Mouse (Mus musculus) thymus, adult 2 months (tissue): ENCODE results near the gene Zp3.

Source experiments
- CTCF ChIP-seq: fragments of 200-500 bp; IDR thresholded peaks from 2 replicates; pipeline ENCODE4 v1.5.1; 2012; ENCODE audit warnings: mild to moderate bottlenecking, control low read depth, low read length, moderate library complexity, borderline replicate concordance; ENCODE audit not compliant: control insufficient read depth, poor library complexity, insufficient read depth; ENCODE audit errors: extremely low read depth
- POLR2A ChIP-seq: fragments of 200-500 bp; IDR thresholded peaks from 2 replicates; pipeline ENCODE4 v1.6.1; 2012; ENCODE audit warnings: mild to moderate bottlenecking, low read length, control low read depth, moderate library complexity; ENCODE audit not compliant: control insufficient read depth, poor library complexity, insufficient read depth; ENCODE audit errors: extremely low read depth

DNA sequence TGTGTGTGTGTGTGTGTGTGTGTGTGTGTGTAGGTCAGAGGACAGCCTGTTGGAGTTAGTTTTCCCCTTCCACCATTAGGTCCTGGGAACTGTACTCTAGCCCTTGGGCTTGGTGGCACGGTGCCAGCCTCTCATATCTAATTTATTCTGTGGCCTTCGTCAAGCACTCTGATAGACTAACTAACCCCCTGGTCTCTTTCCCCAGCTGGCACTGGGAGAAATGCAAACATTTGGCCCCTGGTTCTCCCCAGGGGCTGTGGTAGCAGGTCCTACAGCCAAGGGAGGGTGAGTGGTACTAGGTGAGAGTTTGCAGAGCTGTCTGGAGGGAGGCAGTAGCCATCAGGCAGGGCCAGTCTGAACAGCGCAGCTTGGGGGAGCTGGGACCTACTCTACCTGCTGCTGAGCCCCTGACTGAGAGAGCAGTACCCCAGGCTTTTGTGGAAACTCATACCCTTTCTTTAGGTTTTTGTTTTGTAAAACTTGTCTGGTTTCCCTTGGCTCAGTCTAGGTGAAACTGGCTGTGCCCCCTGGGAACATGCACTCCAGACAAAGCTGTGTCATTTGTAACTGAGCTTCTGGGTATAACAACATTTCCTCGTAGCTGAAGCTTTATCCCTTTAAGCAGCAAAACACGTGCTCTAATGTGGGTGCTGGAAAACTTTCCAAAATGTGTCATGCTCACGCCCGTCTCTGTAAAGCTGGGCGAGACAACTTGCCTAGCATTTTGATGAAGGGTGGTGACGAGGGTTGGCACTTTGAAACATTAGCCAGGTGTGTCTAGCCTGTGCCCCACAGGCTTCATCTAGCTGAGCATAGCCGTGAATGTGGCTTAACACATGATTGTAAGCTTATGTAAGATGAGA is 36.3 kb downstream of the Zp3 start:
- TF ChIP-seq CTCF = no peak
- TF ChIP-seq POLR2A = no peak
